Mouse (Mus musculus): ENCODE results near the gene Mybph. TPM values are rescaled to one million over a fixed set of nuclear protein-coding genes. Genes with fewer than 3 reads are reported as not detected.

Mybph gene
- polyA plus RNA-seq, 1 experiment from 2014 or later, result 38.8 TPM

DNA sequence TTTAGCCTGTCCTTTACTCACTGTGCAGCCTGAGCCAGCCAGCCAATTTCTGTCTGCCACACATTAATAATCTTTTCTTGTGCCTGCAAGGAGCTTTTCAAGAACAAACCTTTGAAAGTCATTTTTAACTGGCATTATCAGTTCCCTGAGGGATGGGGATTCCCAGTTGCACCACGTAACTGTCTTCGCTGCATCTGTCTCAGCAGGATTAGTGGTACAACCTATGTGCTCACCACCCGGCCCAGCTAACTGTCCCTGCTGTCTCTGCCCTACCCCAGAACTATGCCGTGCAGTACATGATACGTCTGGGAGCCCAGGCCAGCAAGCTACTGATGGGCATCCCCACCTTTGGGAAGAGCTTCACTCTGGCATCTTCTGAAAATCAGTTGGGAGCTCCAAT is 5.0 kb upstream of the Mybph start:
- Histone ChIP-seq H3K4me2 (no peak overlapping the region), H3K36me3 (no peaks in the 10 kb centered on the region), H3K27me3 (peaks cover 16% of the 10 kb centered on the region), H3K9me3 (no peaks in the 10 kb centered on the region), H3K4me1 (replicated peaks) (peaks cover 10% of the 10 kb centered on the region), H3K27ac (no peak overlapping the region), H3K9ac (replicated peaks) (no peak overlapping the region), H3K4me3 (replicated peaks) (no peak overlapping the region)
- 81% methylated on average over 5 of the region's 5 CpGs for WGBS
- ATAC-seq (ENCODE audit: insufficient number of reproducible peaks, insufficient read depth, low FRiP score, low TSS enrichment, low read depth), result no peak

- no peak overlapping the region for H3K27ac ChIP-seq
- no peaks in the 10 kb centered on the region for H3K9me3 ChIP-seq
- ATAC-seq (ENCODE audit: insufficient number of reproducible peaks, insufficient read depth, low FRiP score, low TSS enrichment, low read depth), result no peak
- H3K4me2 ChIP-seq, result no peak overlapping the region
- no peak overlapping the region for H3K4me3 ChIP-seq (replicated peaks)
- H3K36me3 ChIP-seq, result no peaks in the 10 kb centered on the region
- H3K27me3 ChIP-seq, result peaks cover 16% of the 10 kb centered on the region
- no peak overlapping the region for H3K9ac ChIP-seq (replicated peaks)
- WGBS, result 26% methylated on average over 12 of the region's 12 CpGs
- peaks cover 19% of the 10 kb centered on the region for H3K4me1 ChIP-seq (replicated peaks)
Measured at GRCm38 (mm10) chr1:134188989-134189729, 4.1 kb upstream of the Mybph start.

- no peak for ATAC-seq (ENCODE audit: insufficient number of reproducible peaks, insufficient read depth, low FRiP score, low TSS enrichment, low read depth)
- no peak overlapping the region for H3K27ac ChIP-seq
- H3K4me2 ChIP-seq, result no peak overlapping the region
- H3K36me3 ChIP-seq, result no peaks in the 10 kb centered on the region
- 88% methylated on average over 5 of the region's 5 CpGs for WGBS
- peaks cover 16% of the 10 kb centered on the region for H3K27me3 ChIP-seq
- H3K9me3 ChIP-seq, result no peaks in the 10 kb centered on the region
- H3K9ac ChIP-seq (replicated peaks), result no peak overlapping the region
- no peak overlapping the region for H3K4me3 ChIP-seq (replicated peaks)
- H3K4me1 ChIP-seq (replicated peaks), result peaks cover 39% of the 10 kb centered on the region
Measured at GRCm38 (mm10) chr1:134191192-134191591, 2.1 kb upstream of the Mybph start.

- 49% methylated on average over 4 of the region's 4 CpGs for WGBS
- no peaks in the 10 kb centered on the region for H3K9me3 ChIP-seq
- no peak overlapping the region for H3K27ac ChIP-seq
Measured at GRCm38 (mm10) chr1:134192024-134192423, 1.2 kb upstream of the Mybph start.

DNA sequence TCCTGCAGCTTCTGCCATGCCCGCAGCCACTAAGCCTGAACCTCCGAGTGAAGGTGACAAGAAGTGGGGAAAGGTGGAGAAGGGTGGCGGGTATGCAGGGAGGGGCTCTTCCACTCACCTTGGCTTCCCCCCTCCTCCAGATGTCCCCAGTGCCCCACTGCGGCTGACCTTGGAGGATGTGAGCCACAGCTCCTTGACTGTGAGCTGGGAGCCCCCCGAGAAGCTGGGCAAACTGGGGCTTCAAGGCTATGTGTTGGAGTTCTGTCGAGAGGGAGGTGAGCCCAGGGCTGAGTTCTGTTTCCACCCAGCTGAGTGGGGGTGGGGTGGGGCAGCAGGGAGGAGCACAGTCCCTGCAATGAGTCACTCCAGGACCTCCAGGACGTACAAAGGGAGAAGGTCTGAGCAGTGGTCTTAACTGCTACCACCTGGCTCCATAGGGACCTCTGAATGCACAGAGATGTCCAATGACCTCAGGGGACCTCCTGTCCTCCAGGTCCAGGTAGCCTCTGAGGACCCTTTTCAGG is 488 bp downstream of the Mybph start:
- WGBS, result 46% methylated on average over 7 of the region's 7 CpGs
- peak overlapping the region; percentile 56; the same call in 1 of the 2 replicates for H3K27ac ChIP-seq
- H3K27me3 ChIP-seq, result peaks cover 8% of the 10 kb centered on the region
- H3K36me3 ChIP-seq, result no peaks in the 10 kb centered on the region
- peaks cover 47% of the 10 kb centered on the region for H3K4me1 ChIP-seq (replicated peaks)
- no peaks in the 10 kb centered on the region for H3K9me3 ChIP-seq
- 0 out of 2 replicates have a peak overlapping the region, but pooled peaks have one; percentile 2 for H3K4me3 ChIP-seq (replicated peaks)
- no peak for ATAC-seq (ENCODE audit: insufficient number of reproducible peaks, insufficient read depth, low FRiP score, low TSS enrichment, low read depth)
- H3K4me2 ChIP-seq, result peak overlapping the region; percentile 10; the same call in 1 of the 2 replicates
- H3K9ac ChIP-seq (replicated peaks), result no peak overlapping the region; the same call in 1 of the 2 replicates

More at GRCm38 (mm10) chr1:134192024-134192423, 1.2 kb upstream of the Mybph start:
- Histone ChIP-seq H3K36me3 (no peaks in the 10 kb centered on the region), H3K4me2 (no peak overlapping the region), H3K4me1 (replicated peaks) (peaks cover 47% of the 10 kb centered on the region), H3K27me3 (peaks cover 16% of the 10 kb centered on the region), H3K9ac (replicated peaks) (no peak overlapping the region), H3K4me3 (replicated peaks) (no peak overlapping the region)
- no peak for ATAC-seq (ENCODE audit: insufficient number of reproducible peaks, insufficient read depth, low FRiP score, low TSS enrichment, low read depth)

DNA sequence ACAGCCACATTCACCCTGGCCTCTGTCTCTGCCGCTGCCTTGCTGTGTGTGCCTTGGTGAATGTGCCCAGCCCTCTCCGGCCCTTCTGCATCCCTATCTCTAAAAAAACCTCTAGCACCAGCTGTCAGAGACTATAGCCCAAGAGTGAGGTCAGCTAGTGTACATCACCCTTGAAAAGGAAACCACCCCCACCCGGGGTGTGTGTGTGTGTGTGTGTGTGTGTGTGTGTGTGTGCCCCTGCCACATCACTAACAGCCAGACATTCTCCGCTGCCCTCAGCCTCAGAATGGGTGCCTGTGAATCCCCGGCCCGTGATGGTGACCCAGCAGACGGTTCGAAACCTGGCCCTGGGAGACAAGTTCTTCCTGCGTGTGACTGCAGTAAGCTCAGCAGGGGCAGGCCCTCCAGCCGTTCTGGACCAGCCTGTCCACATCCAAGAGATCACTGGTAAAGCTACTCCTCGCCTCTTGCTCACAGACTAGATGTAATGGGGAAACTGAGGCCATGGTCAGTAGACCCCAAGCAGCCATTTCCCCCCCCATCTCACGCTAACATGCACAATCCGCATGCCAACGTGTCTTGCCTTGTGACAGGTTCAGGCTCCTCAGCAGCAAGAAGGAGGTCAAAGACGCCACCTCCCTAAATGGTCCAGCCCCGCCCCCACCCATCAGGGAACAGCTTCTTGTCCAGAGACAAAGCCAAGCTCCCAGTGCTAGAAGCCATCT is 1.2 kb downstream of the Mybph start:
- no peak for ATAC-seq (ENCODE audit: insufficient number of reproducible peaks, insufficient read depth, low FRiP score, low TSS enrichment, low read depth)
- 78% methylated on average over 16 of the region's 16 CpGs for WGBS
- Histone ChIP-seq H3K9ac (replicated peaks) (no peak overlapping the region), H3K27ac (peak overlapping the region; percentile 56; the same call in 1 of the 2 replicates), H3K36me3 (no peaks in the 10 kb centered on the region), H3K4me1 (replicated peaks) (peaks cover 43% of the 10 kb centered on the region), H3K4me2 (no peak overlapping the region), H3K4me3 (replicated peaks) (no peak overlapping the region), H3K27me3 (peaks cover under 1% of the 10 kb centered on the region; the same call in 1 of the 2 replicates), H3K9me3 (no peaks in the 10 kb centered on the region)

DNA sequence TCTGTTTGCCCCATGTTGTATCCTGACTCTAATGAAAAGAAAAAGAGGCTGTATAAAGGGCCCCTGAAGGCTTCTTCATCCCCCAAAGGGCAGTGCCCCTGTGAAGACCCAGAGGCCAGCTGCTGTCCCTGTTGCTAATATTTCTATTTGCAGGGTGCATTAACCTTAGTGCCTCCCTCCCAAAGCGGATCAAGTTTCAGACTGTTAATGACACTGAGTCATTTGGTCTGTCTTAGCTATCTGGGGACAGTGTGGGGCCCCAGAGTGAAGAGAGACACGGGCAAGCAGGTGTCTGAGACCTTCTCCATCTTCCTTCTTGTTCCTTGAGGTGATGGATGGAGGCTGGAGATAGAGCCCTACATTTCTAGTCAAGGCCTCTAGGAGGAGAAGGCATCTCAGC is 1.9 kb downstream of the Mybph start:
- no peaks in the 10 kb centered on the region for H3K27me3 ChIP-seq
- peak overlapping the region; percentile 78; the same call in 1 of the 2 replicates for H3K27ac ChIP-seq
- H3K4me1 ChIP-seq (replicated peaks), result peaks cover 43% of the 10 kb centered on the region
- H3K9ac ChIP-seq (replicated peaks), result no peak overlapping the region
- no peaks in the 10 kb centered on the region for H3K36me3 ChIP-seq
- H3K4me3 ChIP-seq (replicated peaks), result no peak overlapping the region
- no peak overlapping the region for H3K4me2 ChIP-seq
- no peak for ATAC-seq (ENCODE audit: insufficient number of reproducible peaks, insufficient read depth, low FRiP score, low TSS enrichment, low read depth)
- H3K9me3 ChIP-seq, result no peaks in the 10 kb centered on the region
- WGBS, result 30% methylated on average over 2 of the region's 2 CpGs

DNA sequence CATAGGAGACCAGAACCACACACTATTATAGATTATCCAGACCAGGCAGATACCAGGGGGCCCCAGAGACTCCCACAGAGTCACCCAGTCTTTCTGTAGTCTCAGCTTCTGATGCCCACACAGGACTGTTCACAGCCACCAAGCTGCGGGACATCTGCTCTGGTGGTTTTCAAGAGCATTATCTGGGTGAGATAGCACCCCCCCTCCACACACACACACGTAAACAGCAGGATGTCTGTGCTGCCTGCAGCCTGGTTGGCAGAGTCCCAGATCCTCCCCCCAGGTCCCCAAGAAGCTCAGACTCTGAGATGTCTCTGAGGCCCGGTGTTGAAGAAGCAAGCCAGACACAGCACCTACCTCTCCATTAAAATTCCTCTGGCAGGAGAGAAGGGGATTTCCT is 2.3 kb downstream of the Mybph start:
- 0 out of 2 replicates have a peak, but pooled peaks have one; percentile 24 for ATAC-seq (ENCODE audit: insufficient number of reproducible peaks, insufficient read depth, low FRiP score, low TSS enrichment, low read depth)
- Histone ChIP-seq H3K27me3 (no peaks in the 10 kb centered on the region), H3K4me3 (replicated peaks) (no peak overlapping the region), H3K9me3 (no peaks in the 10 kb centered on the region), H3K4me2 (0 out of 2 replicates have a peak overlapping the region, but pooled peaks have one; percentile 28), H3K36me3 (no peaks in the 10 kb centered on the region), H3K4me1 (replicated peaks) (peaks cover 43% of the 10 kb centered on the region), H3K9ac (replicated peaks) (peak overlapping the region; percentile 31; the same call in 1 of the 2 replicates), H3K27ac (peak overlapping the region; percentile 78)
- 20% methylated on average over 3 of the region's 3 CpGs for WGBS

DNA sequence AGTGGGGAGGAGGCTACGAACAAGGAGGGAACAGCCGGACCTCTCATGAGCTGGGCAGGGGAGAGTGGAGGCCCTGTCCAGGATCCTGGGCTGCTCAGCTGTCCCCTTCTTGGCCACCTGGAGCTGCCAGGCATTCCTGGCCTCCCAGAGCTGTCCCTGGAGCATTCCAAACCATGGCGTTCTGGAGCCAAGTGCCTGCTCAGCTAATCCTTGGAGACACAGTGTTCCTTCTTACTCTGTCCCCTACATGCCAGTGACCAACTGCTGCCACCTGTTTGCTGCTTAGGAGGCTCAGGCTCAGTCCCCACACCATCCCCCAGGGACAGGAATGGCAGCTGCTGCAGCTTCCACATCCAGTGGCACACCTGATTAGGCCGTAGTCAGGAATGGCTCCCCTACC is 2.7 kb downstream of the Mybph start:
- Histone ChIP-seq H3K36me3 (no peaks in the 10 kb centered on the region), H3K4me2 (0 out of 2 replicates have a peak overlapping the region, but pooled peaks have one; percentile 28), H3K4me3 (replicated peaks) (no peak overlapping the region), H3K27ac (peak overlapping the region; percentile 78), H3K9ac (replicated peaks) (peak overlapping the region; percentile 31; the same call in 1 of the 2 replicates), H3K27me3 (no peaks in the 10 kb centered on the region), H3K4me1 (replicated peaks) (peaks cover 43% of the 10 kb centered on the region), H3K9me3 (no peaks in the 10 kb centered on the region)
- WGBS, result 32% methylated on average over 4 of the region's 4 CpGs
- ATAC-seq (ENCODE audit: insufficient number of reproducible peaks, insufficient read depth, low FRiP score, low TSS enrichment, low read depth), result peak; percentile 61

- WGBS, result 71% methylated on average over 4 of the region's 4 CpGs
- no peak for ATAC-seq (ENCODE audit: insufficient number of reproducible peaks, insufficient read depth, low FRiP score, low TSS enrichment, low read depth)
- Histone ChIP-seq H3K27me3 (no peaks in the 10 kb centered on the region), H3K4me3 (replicated peaks) (no peak overlapping the region), H3K4me2 (0 out of 2 replicates have a peak overlapping the region, but pooled peaks have one; percentile 28), H3K9me3 (no peaks in the 10 kb centered on the region), H3K36me3 (no peaks in the 10 kb centered on the region), H3K4me1 (replicated peaks) (peaks cover 43% of the 10 kb centered on the region), H3K27ac (peak overlapping the region; percentile 78), H3K9ac (replicated peaks) (no peak overlapping the region)
Measured at GRCm38 (mm10) chr1:134196386-134196785, 3.1 kb downstream of the Mybph start.
